Mouse (Mus musculus) liver, adult 2 months (tissue): ENCODE results near the gene Ndufaf7.

Source experiments
- CTCF ChIP-seq: fragments of 200-500 bp; IDR thresholded peaks from 2 replicates; pipeline ENCODE4 v1.5.1; 2011; ENCODE audit warnings: low read depth, low read length, control low read depth
- POLR2A ChIP-seq: fragments of 200-500 bp; IDR thresholded peaks from 2 replicates; pipeline ENCODE4 v1.6.1; 2011; ENCODE audit warnings: low read length, control low read depth; ENCODE audit not compliant: insufficient read depth; ENCODE audit errors: extremely low read depth

GRCm38 (mm10) chr17:78913921-78914320, 23.0 kb upstream of the Ndufaf7 start:
- no peak for TF ChIP-seq CTCF
- no peak for TF ChIP-seq POLR2A
